Mouse (Mus musculus): ENCODE data around the gene Fam124b.

Gene Fam124b

DNA sequence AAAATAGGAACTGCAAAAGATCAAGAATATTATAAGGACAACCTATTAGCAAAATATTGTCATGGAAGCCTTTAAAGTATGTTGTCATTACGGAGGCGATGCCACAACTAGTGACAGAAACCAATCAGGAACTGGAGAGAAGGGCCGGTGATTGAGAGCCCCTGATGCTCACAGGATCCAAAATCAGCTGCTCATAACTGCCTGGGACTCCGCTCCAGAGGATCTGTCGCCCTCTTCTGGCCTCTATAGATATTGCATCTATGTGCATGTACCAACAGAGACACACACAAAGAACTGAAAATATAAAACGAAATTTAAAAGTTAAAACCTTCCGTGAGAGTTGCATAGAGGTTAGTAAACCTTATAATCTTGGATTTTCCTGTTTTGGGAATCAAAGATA lies 38.1 kb downstream of the Fam124b start:
- in situ Hi-C loops (cut with MboI; ENCODE audit: unreplicated experiment in 2 of 2) = loop anchor here (5.0 to 10.0 kb wide), 8 partner anchors 227 to 1127 kb away; no protein-coding TSS in a partner anchor

DNA sequence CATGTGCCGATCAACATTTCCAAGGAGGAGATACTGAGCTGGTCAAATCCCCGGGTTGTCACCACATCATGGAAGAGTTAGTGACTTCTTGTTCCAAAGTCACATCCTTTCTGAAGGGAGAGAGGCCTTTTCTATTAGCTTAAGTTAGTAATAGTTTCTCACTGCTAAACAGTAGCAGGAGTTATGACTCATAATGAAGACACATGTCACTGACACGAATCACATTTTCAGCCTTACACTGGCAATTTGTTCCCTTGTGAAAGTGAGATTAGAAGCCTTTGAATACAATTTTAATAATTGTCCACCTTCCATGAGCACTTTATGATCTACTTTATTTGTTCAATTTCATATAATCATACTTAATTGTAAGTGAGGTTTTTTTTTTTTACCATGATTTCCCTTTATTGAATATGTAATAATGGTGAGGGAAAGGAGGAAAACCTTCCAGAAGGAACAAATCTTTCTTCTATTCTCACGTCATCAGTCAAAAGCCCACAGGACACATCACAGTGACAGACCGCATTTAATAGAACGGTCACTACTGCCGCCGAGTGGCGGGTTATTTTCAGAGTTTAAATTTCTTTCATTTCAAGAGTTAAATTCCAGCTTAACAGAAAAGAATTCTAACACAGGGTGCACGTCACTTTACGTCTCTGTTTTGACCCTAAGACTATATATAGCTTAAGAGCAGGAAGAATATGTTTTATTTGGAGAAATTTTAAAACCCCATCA lies 40.5 kb downstream of the Fam124b start:
- in situ Hi-C loops (cut with MboI; ENCODE audit: unreplicated experiment in 2 of 2) = loop anchor here (5.0 to 10.0 kb wide), 2 partner anchors 1451 to 1453 kb away; no protein-coding TSS in a partner anchor

DNA sequence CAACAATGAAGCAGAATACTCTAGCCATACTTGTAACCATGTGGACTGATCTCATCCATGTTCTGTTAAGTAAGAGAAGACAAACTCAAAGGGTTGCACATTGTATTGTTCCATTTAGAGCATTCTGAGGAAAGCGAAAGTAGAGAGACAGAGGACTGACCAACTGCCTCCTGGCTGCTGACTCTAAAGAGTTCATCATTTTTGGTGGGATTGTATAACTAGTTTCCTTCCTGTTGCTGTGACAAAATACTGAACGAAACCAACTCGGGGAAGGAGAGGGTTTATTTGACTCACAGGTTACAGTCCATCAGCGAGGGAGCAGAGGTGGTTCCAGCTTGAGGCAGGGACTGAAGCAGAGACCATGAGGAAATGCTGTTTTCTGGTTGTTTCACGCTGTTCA lies 50.6 kb downstream of the Fam124b start:
- in situ Hi-C loops (cut with MboI; ENCODE audit: unreplicated experiment in 2 of 2) = no loop called here

DNA sequence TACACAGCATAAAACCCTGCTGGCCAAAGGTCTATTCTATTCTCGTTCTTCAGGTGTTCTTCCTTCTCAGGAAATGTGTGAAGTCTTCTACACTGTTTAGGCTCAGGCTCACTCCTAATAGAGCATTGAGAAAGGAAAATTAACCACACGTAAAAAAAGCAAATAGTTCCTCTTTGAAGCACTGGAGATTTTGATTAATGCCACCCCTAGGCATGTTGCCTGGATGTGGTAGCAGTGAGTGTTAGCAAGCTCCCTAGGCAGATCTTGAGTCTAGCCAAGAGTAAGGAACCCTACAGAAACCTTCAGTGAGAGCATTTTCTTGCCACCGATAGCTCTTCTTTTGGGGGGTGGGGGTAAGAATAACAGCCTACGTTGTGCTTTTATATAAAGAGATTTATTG lies 51.7 kb downstream of the Fam124b start:
- in situ Hi-C loops (cut with MboI; ENCODE audit: unreplicated experiment in 2 of 2) = no loop called here

DNA sequence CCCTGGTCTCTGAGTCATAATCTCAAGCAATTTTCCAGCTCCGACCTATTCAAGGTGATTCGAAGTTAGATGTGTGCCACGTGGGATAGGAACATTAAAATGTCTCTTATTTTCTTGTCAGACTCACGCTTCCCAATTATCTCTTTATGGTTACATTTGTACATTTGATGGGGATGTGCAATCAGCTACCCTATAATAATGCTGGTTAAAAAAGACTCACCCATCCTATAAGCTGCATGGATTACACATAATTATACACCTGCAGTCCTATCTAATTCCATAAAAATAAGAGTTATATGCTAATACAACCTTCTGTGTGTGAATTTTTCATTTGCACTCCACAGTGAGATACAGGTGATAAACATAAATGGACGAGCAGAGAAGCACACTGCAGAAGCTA lies 52.9 kb downstream of the Fam124b start:
- in situ Hi-C loops (cut with MboI; ENCODE audit: unreplicated experiment in 2 of 2) = no loop called here

DNA sequence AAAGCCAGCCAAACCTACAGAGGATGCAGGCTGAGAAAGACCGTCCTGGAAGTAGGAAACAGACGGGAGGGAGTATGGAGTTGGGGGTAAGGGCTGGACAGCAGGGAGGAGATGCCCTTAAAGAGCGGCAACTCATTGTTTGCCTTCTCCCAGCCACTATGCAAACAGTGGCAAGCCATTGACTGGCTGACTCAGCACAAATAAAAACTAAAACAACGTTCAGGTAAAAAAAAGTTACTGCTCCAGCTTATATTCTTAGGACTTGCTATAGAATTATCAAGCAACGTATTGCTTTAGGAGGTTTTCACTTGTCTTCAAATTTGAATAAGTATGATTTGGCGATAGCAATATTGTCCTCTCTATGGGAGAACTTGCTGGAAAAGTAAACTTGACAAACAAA lies 55.3 kb downstream of the Fam124b start:
- in situ Hi-C loops (cut with MboI; ENCODE audit: unreplicated experiment in 2 of 2) = no loop called here

DNA sequence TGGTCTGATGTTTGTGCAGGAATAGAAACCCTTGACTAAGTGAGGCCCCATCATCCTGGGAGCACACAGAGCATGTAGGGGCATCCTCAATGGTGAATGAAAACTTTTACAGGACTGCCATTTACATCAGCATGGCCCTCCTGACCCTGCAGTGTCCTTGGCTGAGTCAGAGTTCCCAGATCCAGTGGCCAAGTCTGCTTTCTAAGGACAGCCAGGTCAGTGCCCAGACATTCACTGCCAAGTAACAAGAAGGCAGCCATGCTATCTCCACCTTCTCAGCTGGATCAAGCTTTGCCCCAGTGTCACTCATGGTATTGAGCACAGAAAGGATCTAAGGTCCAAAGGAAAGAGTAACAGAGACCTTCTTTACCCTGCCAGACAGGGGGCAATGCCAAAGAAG lies 58.7 kb downstream of the Fam124b start:
- in situ Hi-C loops (cut with MboI; ENCODE audit: unreplicated experiment in 2 of 2) = no loop called here

DNA sequence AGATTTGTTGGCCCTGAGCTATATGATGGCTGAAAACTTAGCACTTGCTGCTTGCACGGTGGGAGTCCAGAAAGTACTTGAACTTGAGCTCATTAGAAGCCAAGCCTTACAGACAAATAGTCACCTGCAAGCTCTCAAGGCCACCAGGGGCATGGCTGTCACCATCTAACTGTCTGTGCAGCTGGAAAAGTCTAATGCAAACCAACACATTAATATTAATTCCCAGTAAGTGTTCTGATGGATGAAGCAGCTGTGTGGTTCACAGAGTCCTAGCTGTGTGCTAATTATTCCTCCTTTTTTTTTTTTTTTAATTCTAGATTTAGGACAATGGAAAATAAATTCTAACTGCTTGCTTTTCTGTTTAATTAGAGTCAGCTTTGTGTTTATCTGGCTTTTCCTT lies 63.4 kb downstream of the Fam124b start:
- in situ Hi-C loops (cut with MboI; ENCODE audit: unreplicated experiment in 2 of 2) = no loop called here

DNA sequence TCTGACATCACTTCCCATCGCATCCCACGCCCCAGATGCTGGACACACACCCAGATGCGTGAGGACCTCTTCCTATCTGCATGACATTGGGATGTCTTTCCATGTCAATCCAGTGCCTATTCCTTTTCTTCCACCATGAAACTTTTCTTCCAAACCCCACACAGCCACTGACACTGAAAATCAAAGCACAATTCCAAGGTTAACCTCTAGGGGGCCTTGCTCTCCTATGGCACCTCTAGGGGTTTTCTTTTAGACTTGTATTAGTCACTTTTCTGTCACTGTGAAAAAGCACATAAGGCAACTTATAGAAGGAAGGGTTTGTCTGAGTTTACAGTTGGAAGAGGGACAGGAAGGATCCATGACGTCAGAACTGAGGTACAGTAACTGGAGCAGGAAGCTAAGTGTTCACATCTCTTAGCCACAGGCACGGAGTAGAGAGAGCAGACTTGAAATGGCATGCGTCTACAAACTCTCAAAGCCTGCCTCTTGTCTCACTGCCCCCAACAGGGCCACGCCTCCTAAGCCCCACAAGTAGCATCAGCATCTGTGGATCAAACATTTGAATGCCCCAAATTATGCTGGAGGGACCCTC lies 65.1 kb downstream of the Fam124b start:
- in situ Hi-C loops (cut with MboI; ENCODE audit: unreplicated experiment in 2 of 2) = no loop called here

DNA sequence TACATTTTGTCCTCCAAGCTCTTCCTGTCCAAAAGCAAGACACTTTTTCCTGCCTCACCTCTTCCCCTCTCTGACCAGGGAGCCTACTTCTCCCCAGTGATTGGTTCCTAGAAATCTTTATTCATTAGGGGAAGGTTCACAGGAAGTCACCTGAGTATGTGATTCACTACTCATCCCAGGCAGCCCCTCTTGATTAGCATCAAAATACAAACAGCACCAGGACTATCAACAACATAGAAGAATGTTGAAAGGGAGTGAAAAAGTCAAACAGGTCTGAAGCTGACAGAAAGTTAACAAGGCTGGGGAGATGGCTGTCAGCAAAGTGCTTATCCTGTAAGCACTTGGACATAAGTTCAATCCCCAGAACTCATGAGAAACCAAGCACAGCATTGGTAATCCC lies 67.6 kb downstream of the Fam124b start:
- in situ Hi-C loops (cut with MboI; ENCODE audit: unreplicated experiment in 2 of 2) = no loop called here
